Mouse (Mus musculus): ENCODE results near the gene Zfp12. TPM values are rescaled to one million over a fixed set of nuclear protein-coding genes. Genes with fewer than 3 reads are reported as not detected.

The Zfp12 gene
- polyA plus RNA-seq, 1 experiment from 2014 or later, result 25.9 TPM

- Histone ChIP-seq H3K9ac (ENCODE audit: low read length) (peak overlapping the region; percentile 97), H3K4me3 (ENCODE audit: low read depth, low read length) (peak overlapping the region; percentile 99), H3K4me1 (ENCODE audit: control insufficient read depth, insufficient read depth, low read length) (peaks cover 16% of the 10 kb centered on the region), H3K4me2 (peak overlapping the region; percentile 95), H3K9me3 (ENCODE audit: control insufficient read depth, low read length) (no peaks in the 10 kb centered on the region), H3K27me3 (ENCODE audit: control insufficient read depth, insufficient read depth, low read length) (no peaks in the 10 kb centered on the region), H3K36me3 (ENCODE audit: control insufficient read depth, insufficient read depth, low read length) (no peaks in the 10 kb centered on the region), H3K27ac (ENCODE audit: low read depth, low read length) (no peak overlapping the region)
- 3% methylated on average over 12 of the region's 12 CpGs for WGBS
- no peak for DNase-seq (ENCODE audit: low spot score, missing footprints)
- ATAC-seq (ENCODE audit: low FRiP score), result peak; percentile 38
These were observed 35.2 kb downstream of the Zfp12 start for GRCm38 (mm10) chr5:143270151-143270519.

- Histone ChIP-seq H3K36me3 (ENCODE audit: control insufficient read depth, insufficient read depth, low read length) (no peaks in the 10 kb centered on the region), H3K9ac (ENCODE audit: low read length) (no peak overlapping the region), H3K27ac (ENCODE audit: low read depth, low read length) (no peak overlapping the region), H3K27me3 (ENCODE audit: control insufficient read depth, insufficient read depth, low read length) (no peaks in the 10 kb centered on the region; the same call in 1 of the 2 replicates), H3K4me3 (ENCODE audit: low read depth, low read length) (no peak overlapping the region), H3K4me1 (ENCODE audit: control insufficient read depth, insufficient read depth, low read length) (peaks cover 16% of the 10 kb centered on the region), H3K4me2 (no peak overlapping the region), H3K9me3 (ENCODE audit: control insufficient read depth, low read length) (no peaks in the 10 kb centered on the region)
- DNase-seq (ENCODE audit: low spot score, missing footprints) (no peak), ATAC-seq (ENCODE audit: low FRiP score) (no peak)
- 88% methylated on average over 6 of the region's 6 CpGs for WGBS
These were observed 36.7 kb downstream of the Zfp12 start for GRCm38 (mm10) chr5:143271642-143272041.

GRCm38 (mm10) chr5:143272108-143272507, 37.1 kb downstream of the Zfp12 start:
- Histone ChIP-seq H3K4me2 (no peak overlapping the region), H3K9ac (ENCODE audit: low read length) (no peak overlapping the region), H3K27me3 (ENCODE audit: control insufficient read depth, insufficient read depth, low read length) (no peaks in the 10 kb centered on the region; the same call in 1 of the 2 replicates), H3K4me1 (ENCODE audit: control insufficient read depth, insufficient read depth, low read length) (peaks cover 16% of the 10 kb centered on the region), H3K9me3 (ENCODE audit: control insufficient read depth, low read length) (no peaks in the 10 kb centered on the region), H3K27ac (ENCODE audit: low read depth, low read length) (no peak overlapping the region), H3K4me3 (ENCODE audit: low read depth, low read length) (no peak overlapping the region), H3K36me3 (ENCODE audit: control insufficient read depth, insufficient read depth, low read length) (no peaks in the 10 kb centered on the region)
- WGBS, result 79% methylated on average over 3 of the region's 3 CpGs
- no peak for DNase-seq (ENCODE audit: low spot score, missing footprints)
- no peak for ATAC-seq (ENCODE audit: low FRiP score)

GRCm38 (mm10) chr5:143272540-143273330, 37.8 kb downstream of the Zfp12 start:
- Histone ChIP-seq H3K4me3 (ENCODE audit: low read depth, low read length) (no peak overlapping the region), H3K27ac (ENCODE audit: low read depth, low read length) (no peak overlapping the region), H3K36me3 (ENCODE audit: control insufficient read depth, insufficient read depth, low read length) (no peaks in the 10 kb centered on the region), H3K9ac (ENCODE audit: low read length) (no peak overlapping the region), H3K4me2 (no peak overlapping the region), H3K27me3 (ENCODE audit: control insufficient read depth, insufficient read depth, low read length) (no peaks in the 10 kb centered on the region; the same call in 1 of the 2 replicates), H3K9me3 (ENCODE audit: control insufficient read depth, low read length) (no peaks in the 10 kb centered on the region), H3K4me1 (ENCODE audit: control insufficient read depth, insufficient read depth, low read length) (peaks cover 16% of the 10 kb centered on the region)
- DNase-seq (ENCODE audit: low spot score, missing footprints), result no peak
- no peak for ATAC-seq (ENCODE audit: low FRiP score)
- WGBS, result 90% methylated on average over 16 of the region's 16 CpGs

GRCm38 (mm10) chr5:143275761-143276160, 40.8 kb downstream of the Zfp12 start:
- H3K4me3 ChIP-seq (ENCODE audit: low read depth, low read length), result no peak overlapping the region
- no peak for ATAC-seq (ENCODE audit: low FRiP score)
- H3K9me3 ChIP-seq (ENCODE audit: control insufficient read depth, low read length), result no peaks in the 10 kb centered on the region
- no peak overlapping the region for H3K27ac ChIP-seq (ENCODE audit: low read depth, low read length)
- DNase-seq (ENCODE audit: low spot score, missing footprints), result no peak
- H3K9ac ChIP-seq (ENCODE audit: low read length), result no peak overlapping the region
- H3K4me1 ChIP-seq (ENCODE audit: control insufficient read depth, insufficient read depth, low read length), result peaks cover 2% of the 10 kb centered on the region
- H3K36me3 ChIP-seq (ENCODE audit: control insufficient read depth, insufficient read depth, low read length), result no peaks in the 10 kb centered on the region
- 60% methylated on average over 5 of the region's 5 CpGs for WGBS
- H3K4me2 ChIP-seq, result no peak overlapping the region
- no peaks in the 10 kb centered on the region; the same call in 1 of the 2 replicates for H3K27me3 ChIP-seq (ENCODE audit: control insufficient read depth, insufficient read depth, low read length)

GRCm38 (mm10) chr5:143279247-143279646, 44.3 kb downstream of the Zfp12 start:
- ATAC-seq (ENCODE audit: low FRiP score) (no peak), DNase-seq (ENCODE audit: low spot score, missing footprints) (no peak)
- Histone ChIP-seq H3K36me3 (ENCODE audit: control insufficient read depth, insufficient read depth, low read length) (no peaks in the 10 kb centered on the region), H3K4me1 (ENCODE audit: control insufficient read depth, insufficient read depth, low read length) (no peaks in the 10 kb centered on the region), H3K4me3 (ENCODE audit: low read depth, low read length) (no peak overlapping the region), H3K9ac (ENCODE audit: low read length) (no peak overlapping the region), H3K27me3 (ENCODE audit: control insufficient read depth, insufficient read depth, low read length) (no peaks in the 10 kb centered on the region; the same call in 1 of the 2 replicates), H3K27ac (ENCODE audit: low read depth, low read length) (no peak overlapping the region), H3K4me2 (no peak overlapping the region), H3K9me3 (ENCODE audit: control insufficient read depth, low read length) (no peaks in the 10 kb centered on the region)
- WGBS, result 36% methylated on average over 10 of the region's 10 CpGs

- no peak overlapping the region for H3K4me3 ChIP-seq (ENCODE audit: low read depth, low read length)
- no peaks in the 10 kb centered on the region for H3K9me3 ChIP-seq (ENCODE audit: control insufficient read depth, low read length)
- no peak for DNase-seq (ENCODE audit: low spot score, missing footprints)
- peaks cover 31% of the 10 kb centered on the region for H3K27me3 ChIP-seq (ENCODE audit: control insufficient read depth, insufficient read depth, low read length)
- H3K27ac ChIP-seq (ENCODE audit: low read depth, low read length), result no peak overlapping the region
- H3K4me1 ChIP-seq (ENCODE audit: control insufficient read depth, insufficient read depth, low read length), result peaks cover 3% of the 10 kb centered on the region; the same call in 1 of the 2 replicates
- no peak overlapping the region for H3K4me2 ChIP-seq
- no peak overlapping the region for H3K9ac ChIP-seq (ENCODE audit: low read length)
- no peak for ATAC-seq (ENCODE audit: low FRiP score)
- no peaks in the 10 kb centered on the region for H3K36me3 ChIP-seq (ENCODE audit: control insufficient read depth, insufficient read depth, low read length)
- 39% methylated on average over 6 of the region's 6 CpGs for WGBS
These were observed 49.8 kb downstream of the Zfp12 start for GRCm38 (mm10) chr5:143284762-143285161.

GRCm38 (mm10) chr5:143287774-143288328, 52.9 kb downstream of the Zfp12 start:
- H3K27me3 ChIP-seq (ENCODE audit: control insufficient read depth, insufficient read depth, low read length), result peaks cover 45% of the 10 kb centered on the region

GRCm38 (mm10) chr5:143288378-143288911, 53.5 kb downstream of the Zfp12 start:
- peak; percentile 91 for DNase-seq (ENCODE audit: low spot score, missing footprints)
- H3K4me2 ChIP-seq, result peak overlapping the region; percentile 47
- ATAC-seq (ENCODE audit: low FRiP score), result no peak
- H3K27ac ChIP-seq (ENCODE audit: low read depth, low read length), result no peak overlapping the region
- no peaks in the 10 kb centered on the region for H3K36me3 ChIP-seq (ENCODE audit: control insufficient read depth, insufficient read depth, low read length)
- H3K4me1 ChIP-seq (ENCODE audit: control insufficient read depth, insufficient read depth, low read length), result peaks cover 5% of the 10 kb centered on the region; the same call in 1 of the 2 replicates
- H3K27me3 ChIP-seq (ENCODE audit: control insufficient read depth, insufficient read depth, low read length), result peaks cover 51% of the 10 kb centered on the region
- WGBS, result 9% methylated on average over 8 of the region's 9 CpGs
- peak overlapping the region; percentile 36; the same call in 1 of the 2 replicates for H3K9ac ChIP-seq (ENCODE audit: low read length)
- peak overlapping the region; percentile 21 for H3K4me3 ChIP-seq (ENCODE audit: low read depth, low read length)
- H3K9me3 ChIP-seq (ENCODE audit: control insufficient read depth, low read length), result no peaks in the 10 kb centered on the region

More at GRCm38 (mm10) chr5:143287774-143288328, 52.9 kb downstream of the Zfp12 start:
- H3K4me3 ChIP-seq (ENCODE audit: low read depth, low read length), result peak overlapping the region; percentile 21
- no peaks in the 10 kb centered on the region for H3K9me3 ChIP-seq (ENCODE audit: control insufficient read depth, low read length)
- no peaks in the 10 kb centered on the region for H3K36me3 ChIP-seq (ENCODE audit: control insufficient read depth, insufficient read depth, low read length)
- no peak overlapping the region for H3K27ac ChIP-seq (ENCODE audit: low read depth, low read length)
- peak overlapping the region; percentile 47 for H3K4me2 ChIP-seq
- DNase-seq (ENCODE audit: low spot score, missing footprints) (peak; percentile 89), ATAC-seq (ENCODE audit: low FRiP score) (0 out of 2 replicates have a peak, but pooled peaks have one; percentile 30)
- WGBS, result under 1% methylated on average over 48 of the region's 48 CpGs
- peaks cover 3% of the 10 kb centered on the region; the same call in 1 of the 2 replicates for H3K4me1 ChIP-seq (ENCODE audit: control insufficient read depth, insufficient read depth, low read length)
- H3K9ac ChIP-seq (ENCODE audit: low read length), result peak overlapping the region; percentile 36

Data from midbrain, embryonic 11.5 days (tissue).